Mouse (Mus musculus): Measurements from ENCODE around the gene Arhgap30. TPM values are rescaled to one million over a fixed set of nuclear protein-coding genes. Genes with fewer than 3 reads are reported as not detected.
A peak's percentile ranks its signal among the peaks of the same experiment; 100 is the strongest.

Gene Arhgap30
- total RNA-seq, 2 experiments from 2014 or later, result 1.9 TPM

GRCm38 (mm10) chr1:171375646-171376097, 13.1 kb upstream of the Arhgap30 start:
- no peak for DNase-seq (ENCODE audit: low spot score in 2 of 2)

GRCm38 (mm10) chr1:171378298-171378697, 10.5 kb upstream of the Arhgap30 start:
- no peak for DNase-seq (ENCODE audit: low spot score in 2 of 2)

- DNase-seq (ENCODE audit: low spot score in 2 of 2), result peak; percentile 55 to 81
Measured at GRCm38 (mm10) chr1:171379935-171380599, 8.7 kb upstream of the Arhgap30 start.

- DNase-seq (ENCODE audit: low spot score in 2 of 2), result no peak
Measured at GRCm38 (mm10) chr1:171382096-171382620, 6.6 kb upstream of the Arhgap30 start.

- no peak for DNase-seq (ENCODE audit: low spot score in 2 of 2)
Measured at GRCm38 (mm10) chr1:171384361-171384760, 4.4 kb upstream of the Arhgap30 start.

GRCm38 (mm10) chr1:171385171-171385570, 3.6 kb upstream of the Arhgap30 start:
- DNase-seq (ENCODE audit: low spot score in 2 of 2), result no peak

- DNase-seq (ENCODE audit: low spot score in 2 of 2), result no peak
Measured at GRCm38 (mm10) chr1:171387099-171387498, 1.7 kb upstream of the Arhgap30 start.

- DNase-seq (ENCODE audit: low spot score in 2 of 2), result no peak
Measured at GRCm38 (mm10) chr1:171390101-171390500, 1.3 kb downstream of the Arhgap30 start.

GRCm38 (mm10) chr1:171401821-171402220, 13.1 kb downstream of the Arhgap30 start:
- no peak for DNase-seq (ENCODE audit: low spot score in 2 of 2)

GRCm38 (mm10) chr1:171402991-171403390, 14.2 kb downstream of the Arhgap30 start:
- DNase-seq (ENCODE audit: low spot score in 2 of 2), result no peak

- no peak for DNase-seq (ENCODE audit: low spot score in 2 of 2)
Measured at GRCm38 (mm10) chr1:171407263-171407662, 18.5 kb downstream of the Arhgap30 start.

GRCm38 (mm10) chr1:171410231-171410630, 21.5 kb downstream of the Arhgap30 start:
- no peak for DNase-seq (ENCODE audit: low spot score in 2 of 2)

GRCm38 (mm10) chr1:171410947-171411484, 22.3 kb downstream of the Arhgap30 start, which contains the start of gene Usf1:
Gene Usf1, plus strand, starts transcription at chr1:171411313.
- DNase-seq (ENCODE audit: low spot score in 2 of 2), result peak; percentile 93 to 97

GRCm38 (mm10) chr1:171411492-171411941, 22.8 kb downstream of the Arhgap30 start:
- DNase-seq (ENCODE audit: low spot score in 2 of 2), result no peak

GRCm38 (mm10) chr1:171412001-171412441, 23.3 kb downstream of the Arhgap30 start:
- DNase-seq (ENCODE audit: low spot score in 2 of 2), result peak in 1 of 2 experiments; percentile 33

GRCm38 (mm10) chr1:171412446-171412845, 23.7 kb downstream of the Arhgap30 start:
- DNase-seq (ENCODE audit: low spot score in 2 of 2), result peak; percentile 32 to 59

GRCm38 (mm10) chr1:171413608-171414007, 24.9 kb downstream of the Arhgap30 start:
- DNase-seq (ENCODE audit: low spot score in 2 of 2), result no peak

GRCm38 (mm10) chr1:171418660-171419059, 29.9 kb downstream of the Arhgap30 start, which contains the start of gene Tstd1:
Gene Tstd1, plus strand, starts transcription at chr1:171418872.
- no peak for DNase-seq (ENCODE audit: low spot score in 2 of 2)

- DNase-seq (ENCODE audit: low spot score in 2 of 2), result no peak
Measured at GRCm38 (mm10) chr1:171419291-171419882, 30.6 kb downstream of the Arhgap30 start.

- no peak for DNase-seq (ENCODE audit: low spot score in 2 of 2)
Measured at GRCm38 (mm10) chr1:171419905-171420304, 31.2 kb downstream of the Arhgap30 start.

GRCm38 (mm10) chr1:171422504-171423095, 33.8 kb downstream of the Arhgap30 start:
- DNase-seq (ENCODE audit: low spot score in 2 of 2), result no peak

All from layer of hippocampus, adult 18-20 months (tissue).